Mouse (Mus musculus) lung, postnatal 0 days (tissue): ENCODE data around the gene Dlat.

ENCODE experiments used
- CTCF ChIP-seq: IDR thresholded peaks from 2 replicates; pipeline ENCODE4 v1.5.1; 2016; ENCODE audit warnings: antibody characterized with exemption, mild to moderate bottlenecking
- EP300 ChIP-seq: IDR thresholded peaks from 2 replicates; pipeline ENCODE4 v1.6.1; 2016; ENCODE audit warnings: antibody characterized with exemption, mild to moderate bottlenecking, control low read depth

GRCm38 (mm10) chr9:50679406-50679805 lies 19.8 kb upstream of the Dlat start:
- no peak for TF ChIP-seq CTCF
- no peak for TF ChIP-seq EP300
